ENCODE assay signal across 8 mouse cellular contexts in the genomic region with DNA sequence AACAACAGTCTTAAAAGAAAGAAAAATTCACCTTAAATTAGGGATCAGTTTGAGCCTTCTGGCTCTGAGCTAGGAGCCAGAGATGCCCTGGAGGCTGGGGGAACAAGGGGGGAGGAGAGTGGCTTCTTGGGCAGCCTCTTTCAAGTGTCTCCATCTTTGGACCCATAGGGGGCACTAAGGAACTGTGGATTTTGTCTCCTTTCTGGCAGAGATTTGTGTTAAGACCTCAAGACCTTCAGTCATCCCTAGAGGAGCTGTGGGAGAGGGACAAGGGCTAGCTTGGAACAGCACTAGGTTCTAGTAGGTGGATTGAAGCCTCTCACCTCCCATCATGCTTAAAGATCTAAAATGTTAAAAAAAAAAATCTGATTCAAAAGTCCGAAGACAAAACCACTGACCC.
DNase-seq lines count a peak whose midpoint lies in the region; ATAC-seq and TF ChIP-seq lines count a peak whose summit lies in the region.

No protein-coding gene starts in this region.

- no peak for TF ChIP-seq POLR2A in small intestine, adult 2 months (IDR thresholded peaks at IDR 0.05; ENCODE audit: low read depth, low read length)

- H3K36me3 ChIP-seq in embryonic facial prominence, embryonic 15.5 days, result no peaks in the 10 kb centered on the region
- no peaks in the 10 kb centered on the region for H3K36me3 ChIP-seq in heart, postnatal 0 days (replicated peaks; ENCODE audit: control insufficient read depth, insufficient read depth, low read length)
- no peaks in the 10 kb centered on the region for H3K36me3 ChIP-seq in small intestine, adult 2 months (ENCODE audit: control insufficient read depth, insufficient read depth, low read length)

- no peak for TF ChIP-seq EP300 in heart, postnatal 0 days (IDR thresholded peaks at IDR 0.05; ENCODE audit: low read depth)

- 0 out of 2 replicates have a peak overlapping the region, but pooled peaks have one; percentile 5 for H3K4me3 ChIP-seq in embryonic facial prominence, embryonic 15.5 days (replicated peaks)
- peak overlapping the region; percentile 19; the same call in 1 of the 2 replicates for H3K4me3 ChIP-seq in heart, postnatal 0 days (ENCODE audit: low read depth, low read length)
- no peak overlapping the region for H3K4me3 ChIP-seq in small intestine, adult 2 months (ENCODE audit: low read depth, low read length)

- no peak overlapping the region for H3K9ac ChIP-seq in embryonic facial prominence, embryonic 15.5 days
- H3K9ac ChIP-seq in heart, postnatal 0 days (replicated peaks; ENCODE audit: low read depth, low read length), result no peak overlapping the region

- no peak; the same call in 1 of the 2 replicates for ATAC-seq in embryonic facial prominence, embryonic 15.5 days (ENCODE audit: insufficient number of reproducible peaks, low FRiP score, low TSS enrichment, low read depth)
- ATAC-seq in heart, postnatal 0 days (ENCODE audit: insufficient read depth, low read depth), result peak; percentile 86

- WGBS in embryonic facial prominence, embryonic 15.5 days, result 4% methylated on average over 1 of the region's 1 CpGs
- WGBS in heart, postnatal 0 days, result 0% methylated on average over 1 of the region's 1 CpGs
- WGBS in small intestine, adult 2 months, result 45% methylated on average over 1 of the region's 1 CpGs

- H3K27me3 ChIP-seq in embryonic facial prominence, embryonic 15.5 days, result peaks cover 8% of the 10 kb centered on the region; the same call in 1 of the 2 replicates
- peaks cover 20% of the 10 kb centered on the region for H3K27me3 ChIP-seq in heart, postnatal 0 days (ENCODE audit: control insufficient read depth, insufficient read depth, low read length)
- H3K27me3 ChIP-seq in small intestine, adult 2 months (ENCODE audit: control insufficient read depth, insufficient read depth, low read length), result no peaks in the 10 kb centered on the region

- peaks cover 40% of the 10 kb centered on the region for H3K4me1 ChIP-seq in embryonic facial prominence, embryonic 15.5 days
- H3K4me1 ChIP-seq in heart, postnatal 0 days (ENCODE audit: control insufficient read depth, insufficient read depth), result peaks cover 8% of the 10 kb centered on the region
- peaks cover 5% of the 10 kb centered on the region; the same call in 1 of the 2 replicates for H3K4me1 ChIP-seq in small intestine, adult 2 months (ENCODE audit: control insufficient read depth, insufficient read depth, insufficient read length, low read length)

- H3K4me2 ChIP-seq in embryonic facial prominence, embryonic 15.5 days (replicated peaks), result peak overlapping the region; percentile 34
- peak overlapping the region; percentile 54 for H3K4me2 ChIP-seq in heart, postnatal 0 days (ENCODE audit: low read depth, low read length)

- H3K9me3 ChIP-seq in embryonic facial prominence, embryonic 15.5 days (replicated peaks), result no peaks in the 10 kb centered on the region
- no peaks in the 10 kb centered on the region for H3K9me3 ChIP-seq in heart, postnatal 0 days (replicated peaks; ENCODE audit: control insufficient read depth, low read length)

- peak; percentile 77 for TF ChIP-seq CTCF in heart, postnatal 0 days (IDR thresholded peaks at IDR 0.05; ENCODE audit: low read depth)
- TF ChIP-seq CTCF in small intestine, adult 2 months (IDR thresholded peaks at IDR 0.05; ENCODE audit: extremely low read depth, insufficient read length, insufficient replicate concordance, low read depth, low read length), result peak; percentile 59; the same call in 1 of the 2 replicates

- DNase-seq in adrenal gland, adult (ENCODE audit: inconsistent age in 2 of 2, low spot score in 1 of 2), result peak; percentile 62 to 86
- no peak for DNase-seq in adrenal gland, postnatal 4 days (ENCODE audit: low spot score in 2 of 2)
- peak; percentile 96 for DNase-seq in adipocyte (ENCODE audit: low spot score)
- DNase-seq in heart, postnatal 0 days (ENCODE audit: low spot score), result peak; percentile 80
- peak; percentile 68 to 78 for DNase-seq in kidney, postnatal 25 days
- DNase-seq in lung, postnatal 10 days, result peak; percentile 89

- H3K27ac ChIP-seq in embryonic facial prominence, embryonic 15.5 days (replicated peaks), result peak overlapping the region; percentile 74
- H3K27ac ChIP-seq in heart, postnatal 0 days (ENCODE audit: low read depth), result peak overlapping the region; percentile 72
- H3K27ac ChIP-seq in small intestine, adult 2 months (ENCODE audit: insufficient read depth, low read depth, low read length), result no peak overlapping the region

Comparison
In these comparisons a context has a peak if more than half of its experiments do, and no peak if none do; other contexts are left out.
1. DNase-seq: peak in adrenal gland, adult (2 of 2), adipocyte (single experiment), heart, postnatal 0 days (single experiment), kidney, postnatal 25 days (2 of 2) and lung, postnatal 10 days (single experiment); none in adrenal gland, postnatal 4 days (0 of 2).